Mouse (Mus musculus) spleen, adult 12 weeks (tissue): ENCODE data around the gene Minpp1.

Experiments used
- DNase-seq: peaks from one replicate; pipeline ENCODE4 v3.0.0; 2022; ENCODE audit warnings: low spot score

The Minpp1 gene

GRCm38 (mm10) chr19:32527139-32527538 is 41.6 kb downstream of the Minpp1 start:
- DNase-seq, result no peak

- DNase-seq, result no peak
These were observed 43.2 kb downstream of the Minpp1 start for GRCm38 (mm10) chr19:32528723-32529122.

- no peak for DNase-seq
These were observed 43.8 kb downstream of the Minpp1 start for GRCm38 (mm10) chr19:32529252-32529942.

GRCm38 (mm10) chr19:32530296-32530695 is 44.7 kb downstream of the Minpp1 start:
- DNase-seq, result no peak

DNA sequence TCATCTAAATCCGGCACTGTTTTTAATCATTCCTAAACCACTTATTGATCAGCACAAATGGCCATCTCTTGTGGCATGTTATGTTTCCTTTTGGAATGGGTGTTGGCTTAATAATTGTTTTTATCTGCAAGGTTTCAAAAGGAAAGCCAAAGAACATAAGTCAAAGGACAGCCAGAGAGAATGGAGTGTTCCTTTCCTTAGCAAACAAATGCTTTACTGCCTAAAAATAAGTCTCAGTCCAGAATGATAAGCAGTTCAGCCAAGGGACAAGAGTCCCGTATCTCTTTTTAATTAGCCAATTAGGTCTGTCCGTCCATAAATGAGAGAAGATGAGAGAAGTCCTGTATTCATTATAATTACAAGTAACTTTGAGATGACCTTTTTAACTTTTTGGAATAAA is 46.8 kb downstream of the Minpp1 start:
- DNase-seq, result no peak

DNA sequence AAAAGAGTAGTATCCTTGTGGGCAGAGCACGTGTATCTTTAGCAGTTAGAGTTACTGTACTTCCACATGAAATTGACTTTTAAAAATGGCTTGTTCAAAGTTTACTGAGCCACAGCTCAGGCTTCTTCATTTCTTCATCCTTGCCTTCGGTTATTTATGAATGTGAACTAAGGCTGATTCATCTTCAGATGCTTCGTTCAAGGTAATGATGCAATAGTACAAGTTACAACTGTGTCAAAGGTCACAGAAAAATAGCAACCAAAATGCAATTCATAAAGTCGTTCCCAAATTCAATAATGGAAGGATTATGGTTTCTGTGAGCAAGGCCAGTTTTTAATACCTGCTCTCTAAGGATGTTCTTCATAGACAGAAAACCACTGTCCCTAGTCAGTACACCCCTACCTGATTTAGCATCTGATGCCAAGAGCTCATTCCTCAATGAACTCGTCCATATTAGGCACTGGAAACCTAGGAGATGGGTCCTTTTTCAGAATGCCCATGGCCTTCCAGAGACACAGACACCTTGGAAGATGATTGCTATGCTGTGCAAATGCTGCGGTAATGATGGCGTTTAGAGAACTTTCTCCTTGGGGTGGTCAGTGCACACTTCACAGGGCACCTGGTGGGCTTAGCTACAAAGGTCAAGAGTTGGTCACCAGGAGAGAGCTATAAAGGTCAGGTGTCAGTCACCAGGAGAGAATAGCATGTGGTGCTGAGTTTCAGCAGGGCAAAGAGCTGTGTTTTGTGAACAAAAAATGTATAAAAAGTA is 47.4 kb downstream of the Minpp1 start:
- no peak for DNase-seq

DNA sequence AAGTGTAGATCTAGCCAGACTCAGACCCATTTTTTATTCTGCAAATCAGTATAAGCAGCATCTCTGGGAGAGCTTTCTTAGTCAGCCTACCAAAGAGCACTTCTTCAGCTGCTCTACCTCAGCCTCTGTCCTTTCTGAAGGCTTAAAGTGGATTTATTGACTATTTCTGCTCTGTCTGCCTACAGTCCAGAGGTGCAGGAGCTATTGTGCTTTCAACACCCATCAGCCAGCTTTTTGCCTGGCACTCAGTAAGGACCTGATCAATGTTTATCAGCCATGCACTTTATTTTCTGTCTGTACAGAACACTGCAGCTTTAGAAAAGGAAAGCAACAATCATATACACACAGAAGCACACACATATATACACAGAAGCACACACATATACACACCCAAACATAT is 49.3 kb downstream of the Minpp1 start:
- DNase-seq, result no peak

- DNase-seq, result no peak
These were observed 57.4 kb downstream of the Minpp1 start for GRCm38 (mm10) chr19:32542784-32543490.

DNA sequence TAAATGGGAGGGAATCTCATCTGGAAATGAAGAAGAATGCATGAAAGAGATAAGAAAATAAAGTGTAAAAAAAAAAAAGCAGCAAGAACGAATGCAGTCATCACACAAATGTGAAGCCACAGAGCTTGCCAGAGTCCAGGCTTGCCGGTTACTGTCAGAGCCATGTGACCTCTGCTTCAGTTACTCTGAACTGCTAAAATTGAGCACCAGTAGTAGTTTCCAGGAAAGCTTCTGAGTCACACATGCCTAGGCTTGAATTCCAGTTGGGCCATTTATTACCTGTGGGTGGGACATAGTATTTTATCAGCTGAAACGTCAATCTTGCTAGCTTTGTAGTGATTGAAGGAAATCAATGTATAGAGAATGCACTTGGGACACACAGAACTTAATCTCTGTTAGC is 61.8 kb downstream of the Minpp1 start:
- DNase-seq, result no peak

- DNase-seq, result no peak
These were observed 62.6 kb downstream of the Minpp1 start for GRCm38 (mm10) chr19:32548202-32548601.

GRCm38 (mm10) chr19:32550446-32550845 is 64.9 kb downstream of the Minpp1 start:
- no peak for DNase-seq

- no peak for DNase-seq
These were observed 65.9 kb downstream of the Minpp1 start for GRCm38 (mm10) chr19:32551442-32551841.

- no peak for DNase-seq
These were observed 66.5 kb downstream of the Minpp1 start for GRCm38 (mm10) chr19:32552106-32552505.

- DNase-seq, result no peak
These were observed 67.7 kb downstream of the Minpp1 start for GRCm38 (mm10) chr19:32553310-32553709.

DNA sequence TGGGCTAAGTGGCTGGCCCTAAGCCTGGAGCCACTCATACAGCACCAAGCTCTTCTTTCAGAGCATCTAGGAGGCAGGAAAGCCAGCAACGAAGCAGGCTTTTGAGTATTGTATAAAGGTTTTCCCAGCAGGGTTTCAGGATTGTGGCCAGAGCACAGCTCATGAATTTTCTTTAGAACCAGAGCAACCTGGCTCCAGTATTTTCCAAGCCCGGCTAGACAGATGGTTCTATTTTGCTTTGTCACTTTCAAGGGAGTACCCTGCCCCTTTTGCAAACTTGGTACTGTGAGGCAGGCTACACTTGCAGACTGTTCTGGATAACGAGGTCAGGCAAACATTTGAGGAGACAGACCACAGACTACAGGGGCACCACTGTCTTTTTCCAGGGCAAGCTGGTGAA is 69.7 kb downstream of the Minpp1 start:
- DNase-seq, result no peak
